Mouse (Mus musculus) heart, adult 2 months (tissue): Measurements from ENCODE around the gene Bend4.

Experiments
- CTCF ChIP-seq: fragments of 200-600 bp; IDR thresholded peaks from 2 replicates; pipeline ENCODE4 v1.8.1; 2022; ENCODE audit warnings: antibody characterized with exemption, mild to moderate bottlenecking, moderate library complexity
- EP300 ChIP-seq: fragments of 200-500 bp; IDR thresholded peaks from 2 replicates; pipeline ENCODE4 v1.6.1; 2011; ENCODE audit warnings: low read depth, low read length, control low read depth; ENCODE audit not compliant: insufficient read depth
- POLR2A ChIP-seq: fragments of 200-500 bp; IDR thresholded peaks from 2 replicates; pipeline ENCODE4 v1.6.1; 2011; ENCODE audit warnings: mild to moderate bottlenecking, low read depth, low read length, control low read depth; ENCODE audit not compliant: insufficient read depth

DNA sequence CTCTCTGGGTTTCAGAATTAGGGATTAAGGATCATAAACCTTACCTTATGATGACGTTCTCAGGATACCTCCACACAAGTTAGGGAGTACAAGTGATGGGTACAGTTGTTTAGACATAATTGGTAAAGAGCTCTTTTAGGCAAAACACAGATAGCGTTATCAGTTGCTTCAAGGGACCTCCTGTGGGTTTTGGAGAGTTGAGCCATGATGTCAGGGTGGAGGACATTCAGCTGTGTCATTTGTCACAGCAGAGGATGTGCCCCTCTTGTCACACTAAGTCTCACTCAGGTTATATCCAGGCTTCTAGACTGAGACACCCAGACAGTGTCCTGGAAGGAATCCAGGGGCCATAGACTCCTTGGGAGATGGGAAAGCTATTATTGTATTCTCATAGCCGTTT, 36.8 kb upstream of the Bend4 start:
- no peak for TF ChIP-seq POLR2A
- TF ChIP-seq EP300 = no peak
- TF ChIP-seq CTCF = no peak
